Mouse (Mus musculus) bone marrow, adult 2 months (tissue): ENCODE data around the gene Cd200.

Source experiments
- CTCF ChIP-seq: fragments of 200-500 bp; IDR thresholded peaks from 2 replicates; pipeline ENCODE4 v1.5.1; 2011; ENCODE audit warnings: low read length, control low read depth; ENCODE audit not compliant: control insufficient read depth, insufficient read depth
- POLR2A ChIP-seq: fragments of 200-500 bp; IDR thresholded peaks from 2 replicates; pipeline ENCODE4 v1.6.1; 2011; ENCODE audit warnings: low read depth, mild to moderate bottlenecking, control low read depth, low read length, borderline replicate concordance; ENCODE audit not compliant: control insufficient read depth

DNA sequence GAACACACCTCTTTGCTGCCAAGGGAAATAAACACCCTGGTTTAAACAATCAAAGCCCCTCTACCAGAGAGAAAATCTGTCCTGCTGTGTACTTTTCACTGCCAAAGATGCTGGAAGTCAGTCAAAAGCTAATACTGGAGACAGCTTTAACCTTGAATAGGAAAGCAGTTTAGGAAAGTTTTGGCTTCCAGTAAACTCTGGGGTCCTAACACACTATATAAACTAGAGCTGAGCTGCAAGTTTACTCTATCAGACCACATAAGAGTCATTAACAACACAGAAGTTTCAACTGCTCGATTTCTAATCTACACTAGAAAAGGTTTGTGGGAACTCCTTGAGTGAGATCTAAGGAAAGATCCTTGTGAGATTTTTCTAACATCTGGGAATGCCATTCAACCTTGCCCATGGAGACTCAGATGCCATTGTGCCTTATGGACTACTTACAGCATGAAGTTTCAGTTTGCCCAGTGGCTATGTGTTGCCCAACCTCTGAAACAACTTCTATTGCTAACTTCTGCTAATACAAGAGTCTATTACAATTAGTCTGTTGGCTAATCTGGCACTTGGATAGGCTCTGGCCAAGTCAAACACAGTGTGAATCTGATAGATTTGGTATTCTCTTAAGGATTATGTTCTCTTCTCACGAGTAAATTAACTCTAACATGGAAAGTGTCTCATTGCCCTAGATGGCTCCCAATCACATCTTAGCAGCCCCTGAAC is 33.2 kb downstream of the Cd200 start:
- TF ChIP-seq POLR2A (no peak), CTCF (no peak)
